Mouse (Mus musculus): ENCODE data around the gene Gm10322. TPM values are rescaled to one million over a fixed set of nuclear protein-coding genes. Genes with fewer than 3 reads are reported as not detected.

Gene Gm10322
- polyA plus RNA-seq, 1 experiment = not detected

DNA sequence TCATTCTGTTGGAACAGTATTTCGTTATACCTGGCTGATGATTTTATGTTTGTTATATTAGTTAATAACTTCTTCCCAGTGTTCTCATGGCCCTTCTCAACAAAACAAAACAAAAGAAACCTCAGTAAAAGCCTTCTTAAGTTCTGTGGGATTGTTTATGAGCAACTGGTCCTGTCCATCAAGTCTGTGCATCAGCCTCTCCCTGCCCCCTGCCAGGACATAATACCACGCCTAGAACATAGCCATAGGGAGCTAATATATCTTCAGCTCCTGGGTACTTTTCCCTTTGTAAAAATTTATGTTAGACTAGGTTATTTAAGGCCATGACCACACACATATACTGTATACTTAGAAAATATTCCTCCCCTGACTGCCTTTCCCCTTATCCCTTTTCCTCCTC, 48.9 kb downstream of the Gm10322 start:
- Histone ChIP-seq H3K4me1 (ENCODE audit: control insufficient read depth) (no peaks in the 10 kb centered on the region), H3K4me3 (replicated peaks) (no peak overlapping the region), H3K36me3 (ENCODE audit: control insufficient read depth) (no peaks in the 10 kb centered on the region), H3K27me3 (ENCODE audit: control insufficient read depth) (no peaks in the 10 kb centered on the region), H3K9me3 (ENCODE audit: control insufficient read depth, low read length) (no peaks in the 10 kb centered on the region)
- TF ChIP-seq GATA1 (IDR thresholded peaks at IDR 0.05; ENCODE audit: low read length) = no peak
- TF ChIP-seq TAL1 (IDR thresholded peaks at IDR 0.05; ENCODE audit: low read length) = no peak

GRCm38 (mm10) chr10:59665503-59666291, 49.8 kb downstream of the Gm10322 start:
- Histone ChIP-seq H3K4me3 (replicated peaks) (no peak overlapping the region), H3K4me1 (ENCODE audit: control insufficient read depth) (no peaks in the 10 kb centered on the region), H3K27me3 (ENCODE audit: control insufficient read depth) (no peaks in the 10 kb centered on the region), H3K9me3 (ENCODE audit: control insufficient read depth, low read length) (no peaks in the 10 kb centered on the region), H3K36me3 (ENCODE audit: control insufficient read depth) (no peaks in the 10 kb centered on the region)
- no peak for TF ChIP-seq GATA1 (IDR thresholded peaks at IDR 0.05; ENCODE audit: low read length)
- TF ChIP-seq TAL1 (IDR thresholded peaks at IDR 0.05; ENCODE audit: low read length) = no peak

Other genes with a start within 250 kb of the Gm10322 start
- 0.04 and 0.09 TPM in 2 replicates for gene Gm10273, start 220.4 kb upstream of the Gm10322 start, polyA plus RNA-seq (2012)
- not detected in 2 replicates for gene Pla2g12b, start 212.4 kb upstream of the Gm10322 start, polyA plus RNA-seq (2012)
- gene Oit3, start 174.3 kb upstream of the Gm10322 start, polyA plus RNA-seq (2012) = 0.08 and 0.09 TPM in 2 replicates
- gene Mcu, start 629 bp downstream of the Gm10322 start, polyA plus RNA-seq (2012) = 0.36 and 0.67 TPM in 2 replicates
- 7.2 and 7.5 TPM in 2 replicates for gene Micu1, start 86.4 kb downstream of the Gm10322 start, polyA plus RNA-seq (2012)

All from erythroblast, embryonic 14.5 days (primary cell).